Mouse (Mus musculus): ENCODE measurements around the gene Prrg4.
A peak's percentile ranks its signal among the peaks of the same experiment; 100 is the strongest.
"Not testable (repeated sequence)": the region's sequence is repeated elsewhere in the genome, so short reads cannot be mapped to it uniquely, and the experiment has no call there.

Gene Prrg4

GRCm38 (mm10) chr2:104841736-104842135, 7.9 kb downstream of the Prrg4 start:
- DNase-seq (ENCODE audit: low spot score), result no peak

- DNase-seq (ENCODE audit: low spot score), result no peak
Measured at GRCm38 (mm10) chr2:104840974-104841373, 8.7 kb downstream of the Prrg4 start.

GRCm38 (mm10) chr2:104832486-104832885, 17.2 kb downstream of the Prrg4 start:
- no peak for DNase-seq (ENCODE audit: low spot score)

GRCm38 (mm10) chr2:104826191-104826590, 23.5 kb downstream of the Prrg4 start:
- no peak for DNase-seq (ENCODE audit: low spot score)

DNA sequence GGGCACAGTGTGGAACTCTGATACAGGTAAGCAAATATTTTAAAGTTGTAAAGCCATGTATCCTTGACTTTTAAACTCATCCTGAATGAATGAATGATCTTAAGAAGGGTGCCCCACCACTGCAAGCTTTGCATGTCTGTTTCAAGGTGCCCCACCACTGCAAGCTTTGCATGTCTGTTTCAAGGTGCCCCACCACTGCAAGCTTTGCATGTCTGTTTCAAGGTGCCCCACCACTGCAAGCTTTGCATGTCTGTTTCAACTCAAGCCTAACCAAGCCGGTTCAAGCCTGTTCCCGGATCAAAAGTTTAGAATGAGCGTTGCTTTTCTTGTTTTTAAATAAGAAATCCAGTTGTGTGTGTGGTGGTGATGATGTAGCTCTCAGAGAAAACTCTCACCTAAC, 30.9 kb downstream of the Prrg4 start:
- not testable (repeated sequence) for DNase-seq (ENCODE audit: low spot score)

DNA sequence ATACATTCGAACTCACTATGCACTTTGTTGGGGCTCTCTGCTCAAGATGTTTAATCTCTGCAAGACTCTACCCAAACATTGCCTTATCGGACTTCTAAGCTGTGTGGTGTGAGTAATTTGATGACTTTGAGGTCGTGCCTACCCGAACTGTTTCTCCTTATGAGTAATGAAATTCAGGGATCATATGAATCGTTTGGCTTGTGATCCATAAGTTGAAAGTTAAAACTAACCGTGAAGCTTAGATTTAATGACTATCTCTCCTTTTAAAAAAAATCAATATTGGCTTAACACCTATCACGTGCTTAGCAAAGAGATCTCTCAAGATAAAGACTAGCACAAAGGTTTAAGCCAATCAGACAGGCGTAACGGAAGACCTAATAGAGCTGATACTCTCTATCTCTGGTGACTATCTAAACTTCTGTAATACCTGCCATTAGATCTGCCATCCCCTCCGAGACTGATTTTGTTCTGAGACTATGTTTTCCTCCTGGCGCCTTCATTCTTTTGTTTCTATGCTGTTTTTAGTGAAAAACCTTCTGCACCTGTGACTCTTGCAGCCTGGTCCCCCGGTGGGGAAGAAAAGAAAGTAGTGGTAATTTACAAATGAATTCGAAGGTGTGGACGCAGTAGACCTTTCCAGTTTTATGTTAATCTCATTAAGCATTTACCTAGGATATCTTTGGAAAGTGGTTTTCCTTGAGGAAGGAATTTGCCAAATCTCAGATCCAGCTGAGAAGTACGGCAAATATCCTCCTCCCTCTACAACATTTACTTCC, 31.9 kb downstream of the Prrg4 start:
- no peak for DNase-seq (ENCODE audit: low spot score)

GRCm38 (mm10) chr2:104816866-104817439, 32.7 kb downstream of the Prrg4 start:
- peak; percentile 88 for DNase-seq (ENCODE audit: low spot score)

GRCm38 (mm10) chr2:104816371-104816827, 33.3 kb downstream of the Prrg4 start, which contains the start of gene Qser1:
Gene Qser1, minus strand, starts transcription at chr2:104816760.
- DNase-seq (ENCODE audit: low spot score), result no peak

GRCm38 (mm10) chr2:104815561-104816370, 33.9 kb downstream of the Prrg4 start:
- peak; percentile 12 for DNase-seq (ENCODE audit: low spot score)

GRCm38 (mm10) chr2:104814181-104814951, 35.3 kb downstream of the Prrg4 start:
- DNase-seq (ENCODE audit: low spot score), result no peak

DNA sequence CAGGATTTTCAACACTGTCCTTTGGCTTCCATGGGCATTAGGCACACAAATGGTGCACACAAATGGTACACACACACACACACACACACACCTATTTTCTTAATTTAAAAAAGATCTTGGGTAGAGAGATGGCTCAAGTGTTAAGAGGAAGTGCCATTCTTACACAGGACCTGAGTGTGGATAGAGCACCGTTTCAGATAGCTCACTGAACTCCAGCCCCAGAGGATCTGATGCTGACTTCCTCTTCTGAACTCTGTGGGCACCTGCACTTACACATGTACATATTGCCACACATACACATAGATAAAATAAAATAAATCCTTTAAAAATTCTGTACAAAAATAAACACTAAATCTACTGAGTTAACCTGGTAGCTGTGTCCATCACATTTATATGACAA, 44.2 kb downstream of the Prrg4 start:
- DNase-seq (ENCODE audit: low spot score), result no peak

Measured in ovary, adult 18-20 months (tissue).